In the genomic region with DNA sequence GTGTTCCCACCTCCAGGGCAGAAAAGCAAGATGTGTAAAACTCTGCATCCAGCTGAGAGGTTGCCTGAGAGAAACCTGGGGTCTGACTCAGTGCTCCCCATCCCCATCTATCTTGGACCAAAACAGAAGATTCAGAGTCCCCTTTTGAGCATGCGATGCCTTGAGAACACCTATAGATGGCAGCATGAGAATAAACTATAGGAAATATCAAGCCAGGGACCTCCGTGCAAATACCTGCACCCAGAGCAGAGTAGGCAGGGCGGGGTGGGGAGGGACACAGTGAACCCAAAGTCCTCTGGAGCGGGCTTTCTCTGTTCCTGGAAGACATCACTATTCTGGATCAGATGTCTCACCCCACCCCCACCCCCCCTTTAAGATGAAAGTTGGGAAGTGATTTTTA, we compare ENCODE assay signal across 11 mouse cellular contexts. TPM values are rescaled to one million over a fixed set of nuclear protein-coding genes. Genes with fewer than 3 reads are reported as not detected.
DNase-seq lines count a peak whose midpoint lies in the region; ATAC-seq and TF ChIP-seq lines count a peak whose summit lies in the region.
"Had no signal": no experiment of that assay in that cellular context is flagged by ENCODE, and none has a peak within 500 bp of the region (broad histone marks: within the 10 kb centered on the region; RNA-seq: fewer than 3 reads in every experiment).

No protein-coding gene starts in this region.

- H3K9ac ChIP-seq in hindbrain, embryonic 16.5 days (ENCODE audit: low read depth, low read length): no peak overlapping the region
- no peak overlapping the region for H3K9ac ChIP-seq in hindbrain, embryonic 13.5 days
- H3K9ac ChIP-seq in midbrain, embryonic 14.5 days (replicated peaks; ENCODE audit: low read length): no peak overlapping the region
- H3K9ac ChIP-seq: heart, embryonic 13.5 days had no signal

- DNase-seq in CD4-positive, CD25-positive, alpha-beta regulatory T cell, adult 2 months (ENCODE audit: low read depth, low spot score): peak; percentile 23
- peak; percentile 70 for DNase-seq in midbrain, embryonic 14.5 days
- DNase-seq in midbrain, embryonic 10.5 days (ENCODE audit: low spot score): no peak
- no peak for DNase-seq in urinary bladder, postnatal 25 days (ENCODE audit: low spot score)
- DNase-seq: layer of hippocampus, adult 9-11 months had no signal

- no peak overlapping the region for H3K27ac ChIP-seq in hindbrain, embryonic 16.5 days (ENCODE audit: low read depth, low read length)
- no peak overlapping the region for H3K27ac ChIP-seq in hindbrain, embryonic 13.5 days
- H3K27ac ChIP-seq in midbrain, embryonic 14.5 days (replicated peaks; ENCODE audit: low read depth, low read length): no peak overlapping the region
- no peak overlapping the region for H3K27ac ChIP-seq in midbrain, embryonic 10.5 days (replicated peaks)
- no peak overlapping the region for H3K27ac ChIP-seq in small intestine, adult 2 months (ENCODE audit: insufficient read depth, low read depth, low read length)
- H3K27ac ChIP-seq: heart, embryonic 13.5 days had no signal

- TF ChIP-seq CTCF in small intestine, adult 2 months (IDR thresholded peaks at IDR 0.05; ENCODE audit: extremely low read depth, insufficient read length, insufficient replicate concordance, low read depth, low read length): peak; percentile 27; the same call in 1 of the 2 replicates

- no peaks in the 10 kb centered on the region; the same call in 1 of the 2 replicates for H3K4me1 ChIP-seq in hindbrain, embryonic 16.5 days (ENCODE audit: control insufficient read depth, insufficient read depth, low read depth, low read length)
- H3K4me1 ChIP-seq in hindbrain, embryonic 13.5 days (replicated peaks): peaks cover 29% of the 10 kb centered on the region
- H3K4me1 ChIP-seq in midbrain, embryonic 14.5 days (ENCODE audit: control insufficient read depth, insufficient read depth, low read length): peaks cover 7% of the 10 kb centered on the region; the same call in 1 of the 2 replicates
- no peaks in the 10 kb centered on the region for H3K4me1 ChIP-seq in midbrain, embryonic 10.5 days
- H3K4me1 ChIP-seq in small intestine, adult 2 months (ENCODE audit: control insufficient read depth, insufficient read depth, insufficient read length, low read length): no peaks in the 10 kb centered on the region
- H3K4me1 ChIP-seq: heart, embryonic 13.5 days had no signal

- H3K4me3 ChIP-seq in hindbrain, embryonic 16.5 days (ENCODE audit: low read length): no peak overlapping the region
- no peak overlapping the region for H3K4me3 ChIP-seq in hindbrain, embryonic 13.5 days
- H3K4me3 ChIP-seq in midbrain, embryonic 14.5 days (replicated peaks; ENCODE audit: low read depth, low read length): no peak overlapping the region
- no peak overlapping the region for H3K4me3 ChIP-seq in midbrain, embryonic 10.5 days
- H3K4me3 ChIP-seq in small intestine, adult 2 months (ENCODE audit: low read depth, low read length): no peak overlapping the region
- H3K4me3 ChIP-seq: erythroblast, embryonic 14.5 days; heart, embryonic 13.5 days had no signal

- no peak for ATAC-seq in CD4-positive, CD25-positive, alpha-beta regulatory T cell, adult 4 months
- peak; percentile 48; the same call in 1 of the 2 replicates for ATAC-seq in hindbrain, embryonic 16.5 days
- ATAC-seq in hindbrain, embryonic 13.5 days (ENCODE audit: low FRiP score): no peak
- no peak for ATAC-seq in midbrain, embryonic 14.5 days (ENCODE audit: low FRiP score, low TSS enrichment)

- 49% methylated on average over 4 of the region's 4 CpGs for WGBS in hindbrain, embryonic 16.5 days
- 53% methylated on average over 4 of the region's 4 CpGs for WGBS in hindbrain, embryonic 13.5 days
- 59% methylated on average over 4 of the region's 4 CpGs for WGBS in midbrain, embryonic 14.5 days
- WGBS in midbrain, embryonic 10.5 days: 53% methylated on average over 4 of the region's 4 CpGs
- WGBS in small intestine, adult 2 months: 29% methylated on average over 4 of the region's 4 CpGs

- H3K4me2 ChIP-seq in hindbrain, embryonic 16.5 days (ENCODE audit: low read length): no peak overlapping the region
- no peak overlapping the region for H3K4me2 ChIP-seq in hindbrain, embryonic 13.5 days
- H3K4me2 ChIP-seq in midbrain, embryonic 14.5 days (ENCODE audit: low read length): no peak overlapping the region
- H3K4me2 ChIP-seq: heart, embryonic 13.5 days had no signal

- no peaks in the 10 kb centered on the region for H3K36me3 ChIP-seq in hindbrain, embryonic 16.5 days (ENCODE audit: control insufficient read depth, insufficient read depth, low read length)
- H3K36me3 ChIP-seq in hindbrain, embryonic 13.5 days: no peaks in the 10 kb centered on the region
- no peaks in the 10 kb centered on the region for H3K36me3 ChIP-seq in midbrain, embryonic 14.5 days (ENCODE audit: control insufficient read depth, insufficient read depth, low read length)
- H3K36me3 ChIP-seq in midbrain, embryonic 10.5 days: no peaks in the 10 kb centered on the region
- H3K36me3 ChIP-seq in small intestine, adult 2 months (ENCODE audit: control insufficient read depth, insufficient read depth, low read length): no peaks in the 10 kb centered on the region
- H3K36me3 ChIP-seq: heart, embryonic 13.5 days had no signal

- TF ChIP-seq POLR2A in small intestine, adult 2 months (IDR thresholded peaks at IDR 0.05; ENCODE audit: low read depth, low read length): no peak

- H3K9me3 ChIP-seq in hindbrain, embryonic 16.5 days (ENCODE audit: control insufficient read depth, low read length): no peaks in the 10 kb centered on the region
- H3K9me3 ChIP-seq in hindbrain, embryonic 13.5 days: no peaks in the 10 kb centered on the region
- no peaks in the 10 kb centered on the region for H3K9me3 ChIP-seq in midbrain, embryonic 14.5 days (ENCODE audit: control insufficient read depth, low read length)
- H3K9me3 ChIP-seq in midbrain, embryonic 10.5 days (replicated peaks): no peaks in the 10 kb centered on the region
- H3K9me3 ChIP-seq: heart, embryonic 13.5 days had no signal

- H3K27me3 ChIP-seq in hindbrain, embryonic 16.5 days (replicated peaks; ENCODE audit: control insufficient read depth, insufficient read depth, low read length): no peaks in the 10 kb centered on the region
- peaks cover 10% of the 10 kb centered on the region for H3K27me3 ChIP-seq in hindbrain, embryonic 13.5 days
- no peaks in the 10 kb centered on the region for H3K27me3 ChIP-seq in midbrain, embryonic 14.5 days (ENCODE audit: control insufficient read depth, insufficient read depth, low read length)
- H3K27me3 ChIP-seq in midbrain, embryonic 10.5 days (ENCODE audit: low read depth, poor library complexity, severe bottlenecking): no peaks in the 10 kb centered on the region
- H3K27me3 ChIP-seq in small intestine, adult 2 months (ENCODE audit: control insufficient read depth, insufficient read depth, low read length): no peaks in the 10 kb centered on the region

RNA-seq across cellular contexts. Expression of gene Tecta, which starts 11.2 kb away (rescaled TPM):
- polyA plus RNA-seq in CD4-positive, CD25-positive, alpha-beta regulatory T cell, adult 4 months (2017; shearing (Covaris generic)): not detected
- polyA plus RNA-seq in hindbrain, embryonic 16.5 days (2015; fragmentation: Nextera tagmentation; extraction: Ambion mirVana): 0.41 and 0.43 TPM in 2 replicates
- polyA plus RNA-seq in hindbrain, embryonic 13.5 days (2015; fragmentation: Nextera tagmentation; extraction: Ambion mirVana): 0.35 and 0.47 TPM in 2 replicates
- polyA plus RNA-seq in midbrain, embryonic 14.5 days (2014; fragmentation: Nextera tagmentation; extraction: Ambion mirVana): 0.26 and 0.81 TPM in 2 replicates
- polyA plus RNA-seq in midbrain, embryonic 10.5 days (2016; fragmentation: Nextera tagmentation; extraction: Ambion mirVana): 0.54 and 0.68 TPM in 2 replicates
- 0.03 TPM in 2 replicates for polyA plus RNA-seq in small intestine, adult 2 months (2012; rRNA removed)

Comparison
In these comparisons a context has a peak if more than half of its experiments do, and no peak if none do; other contexts are left out.
1. DNase-seq: peak in CD4-positive, CD25-positive, alpha-beta regulatory T cell, adult 2 months (single experiment) and midbrain, embryonic 14.5 days (single experiment); none in midbrain, embryonic 10.5 days (single experiment) and urinary bladder, postnatal 25 days (single experiment).